Mouse (Mus musculus) liver, embryonic 16.5 days (tissue): ENCODE measurements at regions not wholly inside any gene's neighbourhood (a gene's known extent, or its start where the extent isn't known, plus 50 kb on each side); places are given as distances from the start of the nearest gene placed in this dataset.
A peak's percentile ranks its signal among the peaks of the same experiment; 100 is the strongest.

Source experiments
- ATAC-seq: fragments of 200-750 bp; cut with Nextera tagmentation; 2 replicates; pipeline ENCODE4 v1.8.0; 2017; ENCODE audit warnings: low read depth, mild to moderate bottlenecking, moderate number of reproducible peaks, moderate library complexity
- H3K27ac ChIP-seq: fragments of 300-500 bp; sonication (generic); 2 replicates; pipeline ENCODE4 v1.5.1; 2014; ENCODE audit warnings: mild to moderate bottlenecking, low read length
- H3K27me3 ChIP-seq: fragments of 300-500 bp; sonication (generic); 2 replicates; pipeline ENCODE4 v1.6.1; 2014; ENCODE audit warnings: low read depth, low read length, mixed read lengths; ENCODE audit not compliant: control insufficient read depth, insufficient read depth
- H3K36me3 ChIP-seq: fragments of 300-500 bp; sonication (generic); 2 replicates; pipeline ENCODE4 v1.6.1; 2014; ENCODE audit warnings: mild to moderate bottlenecking; ENCODE audit not compliant: control insufficient read depth, insufficient read depth
- H3K4me1 ChIP-seq: fragments of 300-500 bp; sonication (generic); 2 replicates; pipeline ENCODE4 v1.6.1; 2014; ENCODE audit warnings: low read depth, low read length, mixed read lengths; ENCODE audit not compliant: control insufficient read depth
- H3K4me2 ChIP-seq: fragments of 300-500 bp; sonication (generic); 2 replicates; pipeline ENCODE4 v1.6.1; 2014; ENCODE audit warnings: low read depth, low read length, mixed read lengths
- H3K4me3 ChIP-seq: fragments of 300-500 bp; sonication (generic); 2 replicates; pipeline ENCODE4 v1.5.1; 2014; ENCODE audit warnings: low read depth, mild to moderate bottlenecking, low read length
- H3K9ac ChIP-seq: fragments of 300-500 bp; sonication (generic); 2 replicates; pipeline ENCODE4 v1.6.1; 2014; ENCODE audit warnings: low read depth, low read length
- H3K9me3 ChIP-seq: fragments of 300-500 bp; sonication (generic); replicated peaks from 2 replicates; pipeline ENCODE4 v1.6.1; 2016; ENCODE audit warnings: low read length; ENCODE audit not compliant: control insufficient read depth
- WGBS: fragments of 180-500 bp; shearing (Covaris S2); extraction: QIAGEN DNeasy Blood & Tissue Kit; methylation state at CpG from one replicate; pipeline ENCODE4 v1.1.7; 2014; ENCODE audit not compliant: insufficient replicate concordance; 5-methylcytosine and 5-hydroxymethylcytosine counted together

DNA sequence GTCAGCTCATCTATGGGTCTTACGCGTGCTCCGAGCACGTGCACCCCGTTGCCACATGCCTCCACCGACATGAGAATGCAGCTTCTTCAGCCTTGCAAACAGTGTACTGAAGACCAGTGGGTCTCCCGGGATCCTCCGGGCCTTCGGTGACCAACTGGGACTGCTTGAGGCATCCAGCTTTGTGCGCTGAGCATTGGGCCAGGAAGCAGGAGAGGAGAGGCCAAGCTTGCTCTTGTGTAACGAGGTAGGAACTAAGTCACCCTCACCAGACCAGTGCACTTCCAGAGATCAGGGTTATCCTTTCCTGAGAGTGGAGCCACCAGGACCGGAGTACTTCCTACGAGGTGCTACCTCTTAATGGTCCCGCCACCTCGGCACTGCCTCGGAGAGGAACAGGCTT is 154.6 kb upstream of the Haao start:
- H3K9me3 ChIP-seq, result no peaks in the 10 kb centered on the region
- H3K27ac ChIP-seq, result no peak overlapping the region
- peaks cover 5% of the 10 kb centered on the region for H3K4me1 ChIP-seq
- no peak overlapping the region for H3K9ac ChIP-seq
- H3K4me3 ChIP-seq, result no peak overlapping the region
- WGBS, result 84% methylated on average over 16 of the region's 16 CpGs
- H3K36me3 ChIP-seq, result no peaks in the 10 kb centered on the region
- no peak overlapping the region for H3K4me2 ChIP-seq
- H3K27me3 ChIP-seq, result no peaks in the 10 kb centered on the region
- ATAC-seq, result no peak

DNA sequence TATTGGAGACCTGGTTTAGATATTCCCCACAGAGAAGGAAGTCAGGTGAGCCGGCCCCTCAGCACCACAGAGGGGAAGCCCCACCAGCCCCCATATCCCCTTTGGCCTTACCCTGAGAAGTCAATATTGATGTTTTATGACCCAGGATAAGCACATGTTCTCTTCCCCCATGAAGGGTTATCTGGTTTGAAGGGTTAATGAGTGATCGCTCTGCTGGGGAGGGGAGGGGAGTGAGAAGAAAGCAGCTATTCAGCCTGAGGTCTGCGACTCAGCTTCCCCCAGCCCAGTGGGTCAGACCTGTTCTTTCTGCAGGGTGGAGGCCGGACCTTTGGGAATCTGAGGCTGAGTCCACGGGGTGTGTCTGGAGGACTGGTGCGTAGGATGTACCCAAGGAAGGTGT is 152.4 kb upstream of the Haao start:
- no peaks in the 10 kb centered on the region for H3K9me3 ChIP-seq
- 59% methylated on average over 6 of the region's 6 CpGs for WGBS
- no peaks in the 10 kb centered on the region for H3K36me3 ChIP-seq
- H3K4me2 ChIP-seq, result no peak overlapping the region
- H3K27ac ChIP-seq, result no peak overlapping the region
- no peak overlapping the region for H3K9ac ChIP-seq
- no peaks in the 10 kb centered on the region for H3K27me3 ChIP-seq
- H3K4me1 ChIP-seq, result peaks cover 5% of the 10 kb centered on the region
- ATAC-seq, result no peak
- H3K4me3 ChIP-seq, result no peak overlapping the region

GRCm38 (mm10) chr17:83998972-83999545 is 151.3 kb upstream of the Haao start:
- Histone ChIP-seq H3K4me3 (no peak overlapping the region), H3K4me1 (peaks cover 5% of the 10 kb centered on the region; the same call in 1 of the 2 replicates), H3K9ac (no peak overlapping the region), H3K4me2 (no peak overlapping the region), H3K36me3 (no peaks in the 10 kb centered on the region), H3K27ac (peak overlapping the region; percentile 34; the same call in 1 of the 2 replicates), H3K9me3 (no peaks in the 10 kb centered on the region), H3K27me3 (no peaks in the 10 kb centered on the region)
- peak; percentile 91 for ATAC-seq
- WGBS, result 47% methylated on average over 10 of the region's 10 CpGs

DNA sequence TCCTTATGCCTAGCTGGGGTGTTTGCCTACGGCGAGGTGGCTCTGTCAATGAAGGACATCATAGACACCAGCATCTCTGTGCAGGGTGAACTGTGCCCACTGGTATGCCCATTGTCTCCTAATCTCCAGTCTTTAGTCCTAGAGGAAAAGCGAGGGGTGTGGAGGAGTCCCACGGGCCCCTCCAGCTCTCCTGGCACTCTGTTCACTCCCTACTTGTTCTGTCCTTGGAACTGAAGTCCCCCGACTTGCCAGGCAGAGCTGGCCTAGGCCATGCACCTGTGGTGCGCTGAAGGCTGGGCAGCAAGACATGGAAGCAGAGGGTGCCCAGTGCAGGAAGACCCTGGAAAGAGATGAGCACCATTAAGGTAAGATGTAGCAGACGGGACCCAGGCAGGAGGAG is 150.6 kb upstream of the Haao start:
- WGBS, result 68% methylated on average over 7 of the region's 7 CpGs
- Histone ChIP-seq H3K4me2 (no peak overlapping the region), H3K27me3 (no peaks in the 10 kb centered on the region), H3K36me3 (no peaks in the 10 kb centered on the region), H3K4me1 (peaks cover 5% of the 10 kb centered on the region; the same call in 1 of the 2 replicates), H3K27ac (peak overlapping the region; percentile 23; the same call in 1 of the 2 replicates), H3K9ac (no peak overlapping the region), H3K4me3 (no peak overlapping the region), H3K9me3 (no peaks in the 10 kb centered on the region)
- no peak for ATAC-seq

- Histone ChIP-seq H3K27me3 (no peaks in the 10 kb centered on the region), H3K4me2 (no peak overlapping the region), H3K9ac (no peak overlapping the region), H3K9me3 (no peaks in the 10 kb centered on the region), H3K27ac (no peak overlapping the region), H3K4me3 (no peak overlapping the region), H3K36me3 (no peaks in the 10 kb centered on the region), H3K4me1 (peaks cover 5% of the 10 kb centered on the region; the same call in 1 of the 2 replicates)
- ATAC-seq, result no peak
- WGBS, result 59% methylated on average over 11 of the region's 11 CpGs
Measured at GRCm38 (mm10) chr17:83997778-83998177, 150.0 kb upstream of the Haao start.

GRCm38 (mm10) chr17:83993028-83993427 is 145.3 kb upstream of the Haao start:
- Histone ChIP-seq H3K27me3 (no peaks in the 10 kb centered on the region), H3K4me1 (peaks cover 7% of the 10 kb centered on the region), H3K4me3 (no peak overlapping the region), H3K4me2 (no peak overlapping the region), H3K9ac (no peak overlapping the region), H3K36me3 (no peaks in the 10 kb centered on the region), H3K9me3 (no peaks in the 10 kb centered on the region), H3K27ac (no peak overlapping the region)
- ATAC-seq, result no peak
- WGBS, result 53% methylated on average over 2 of the region's 2 CpGs

DNA sequence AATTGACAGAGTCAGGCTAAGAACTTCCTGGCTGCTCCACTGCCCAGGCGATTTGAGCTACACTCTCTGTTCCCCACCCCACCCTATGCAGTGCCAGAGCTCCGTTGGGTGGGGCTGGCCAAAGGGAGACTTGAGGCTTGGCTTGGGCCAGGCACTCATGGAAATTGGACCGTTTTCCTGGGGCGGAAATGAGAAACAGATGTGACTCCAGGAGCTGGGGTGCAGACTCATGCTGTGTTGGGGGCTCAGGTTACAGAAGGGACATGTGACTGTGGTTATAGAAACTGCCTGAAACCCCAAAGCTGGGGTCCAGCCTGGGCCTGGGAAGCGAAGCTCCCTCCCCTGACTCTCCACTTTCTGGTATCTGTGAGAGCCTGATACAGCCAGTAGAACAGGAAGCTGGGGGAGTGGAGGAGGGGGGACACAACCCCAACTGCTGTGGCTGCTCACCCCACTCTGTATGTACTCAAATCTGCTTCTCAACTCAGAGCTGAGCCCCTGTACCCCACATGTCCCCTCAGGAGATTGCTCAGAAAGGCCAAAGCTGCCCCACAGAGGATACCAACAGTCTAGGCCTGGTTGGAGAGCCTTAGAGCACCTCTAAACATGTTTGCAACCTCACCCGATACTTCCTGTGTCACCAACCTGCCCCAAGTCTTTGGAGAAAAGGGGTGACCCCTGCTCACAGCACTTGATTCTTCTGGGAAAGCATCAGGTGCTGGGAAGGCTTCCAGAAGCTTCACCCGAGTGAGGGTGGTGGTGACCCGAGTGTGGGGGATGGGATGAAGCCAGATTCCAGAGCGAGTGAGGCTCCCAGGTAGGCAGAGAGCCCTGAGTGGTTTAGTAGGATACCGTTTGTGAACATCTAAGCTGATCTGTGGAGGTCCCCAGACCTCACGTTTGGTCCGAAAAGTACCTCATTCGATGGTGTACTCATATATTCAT is 142.9 kb upstream of the Haao start:
- no peaks in the 10 kb centered on the region for H3K27me3 ChIP-seq
- peaks cover 7% of the 10 kb centered on the region for H3K4me1 ChIP-seq
- peak overlapping the region; percentile 53 for H3K27ac ChIP-seq
- no peak overlapping the region for H3K9ac ChIP-seq
- H3K9me3 ChIP-seq, result no peaks in the 10 kb centered on the region
- no peaks in the 10 kb centered on the region for H3K36me3 ChIP-seq
- no peak overlapping the region for H3K4me2 ChIP-seq
- ATAC-seq, result peak; percentile 38
- WGBS, result 33% methylated on average over 13 of the region's 13 CpGs
- H3K4me3 ChIP-seq, result no peak overlapping the region

DNA sequence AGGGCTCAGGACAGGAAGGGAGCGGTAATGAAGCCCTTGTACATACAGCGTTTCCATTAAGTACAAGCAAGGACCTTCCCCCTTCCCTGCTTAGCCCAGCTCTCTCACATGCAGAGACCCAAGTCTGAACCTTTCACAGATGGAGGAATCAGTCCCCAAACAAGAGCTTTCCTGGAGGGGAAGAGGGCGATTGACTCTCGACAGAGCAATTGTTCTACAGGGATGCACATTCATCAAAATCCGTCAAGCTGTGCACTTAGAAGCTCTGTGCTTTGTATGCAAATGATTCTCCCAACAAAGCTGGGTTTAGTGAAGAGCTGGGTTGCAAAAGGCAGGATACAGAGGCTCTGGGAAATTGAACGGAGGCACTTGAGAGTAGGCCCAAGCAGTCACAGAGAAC is 141.1 kb upstream of the Haao start:
- H3K4me2 ChIP-seq, result no peak overlapping the region
- no peaks in the 10 kb centered on the region for H3K27me3 ChIP-seq
- 51% methylated on average over 6 of the region's 6 CpGs for WGBS
- no peak for ATAC-seq
- H3K36me3 ChIP-seq, result no peaks in the 10 kb centered on the region
- peaks cover 7% of the 10 kb centered on the region for H3K4me1 ChIP-seq
- no peak overlapping the region for H3K4me3 ChIP-seq
- H3K9ac ChIP-seq, result no peak overlapping the region
- H3K9me3 ChIP-seq, result no peaks in the 10 kb centered on the region
- no peak overlapping the region for H3K27ac ChIP-seq

- 26% methylated on average over 5 of the region's 5 CpGs for WGBS
- Histone ChIP-seq H3K9ac (no peak overlapping the region), H3K27me3 (no peaks in the 10 kb centered on the region), H3K27ac (no peak overlapping the region), H3K4me2 (no peak overlapping the region), H3K36me3 (no peaks in the 10 kb centered on the region), H3K4me1 (peaks cover 7% of the 10 kb centered on the region), H3K9me3 (no peaks in the 10 kb centered on the region), H3K4me3 (no peak overlapping the region)
- ATAC-seq, result no peak
Measured at GRCm38 (mm10) chr17:83988165-83988564, 140.4 kb upstream of the Haao start.
